Mouse (Mus musculus) layer of hippocampus, adult 8-10 months (tissue): ENCODE results near the gene Olfr1271. TPM values are rescaled to one million over a fixed set of nuclear protein-coding genes. Genes with fewer than 3 reads are reported as not detected.
"Not testable (repeated sequence)": the region's sequence is repeated elsewhere in the genome, so short reads cannot be mapped to it uniquely, and the experiment has no call there.

Experiments
- DNase-seq, 2 experiments: peaks; one replicate each; pipeline ENCODE4 v3.0.0; 2022; ENCODE audit warnings: low spot score in 2 of 2
- total RNA-seq, 4 experiments: library from RNA; stranded (reverse); gene quantifications; 2 replicates each; pipeline ENCODE4 v1.2.4; 2022

Olfr1271 gene
- not detected for total RNA-seq

GRCm38 (mm10) chr2:90270932-90271331 lies at the start of gene Olfr1271:
Gene Olfr1271 (minus strand): TSS chr2:90271032.
- DNase-seq = no peak

- DNase-seq = no peak
Observed at GRCm38 (mm10) chr2:90292741-90293140, 21.9 kb upstream of the Olfr1271 start, which contains the start of gene Olfr1272. Gene Olfr1272 (minus strand): TSS chr2:90292841.

- no peak for DNase-seq
Observed at GRCm38 (mm10) chr2:90257492-90257891, 13.3 kb downstream of the Olfr1271 start, which contains the start of gene Olfr142. Gene Olfr142 (minus strand): TSS chr2:90257592.

- not testable (repeated sequence) for DNase-seq
Observed at GRCm38 (mm10) chr2:90224393-90224792, 46.4 kb downstream of the Olfr1271 start, which contains the start of gene Olfr1506. Gene Olfr1506 (minus strand): TSS chr2:90224493.

Other genes starting within 250 kb of the Olfr1271 start
- gene Olfr1264, start 245.5 kb downstream of the Olfr1271 start, total RNA-seq = not detected
- gene Olfr1265, start 235.7 kb downstream of the Olfr1271 start, total RNA-seq = not detected
- gene Olfr140, start 207.4 kb downstream of the Olfr1271 start, total RNA-seq = not detected
- gene Olfr1269, start 149.6 kb downstream of the Olfr1271 start, total RNA-seq = not detected
- not detected for gene Olfr32, start 128.7 kb downstream of the Olfr1271 start, total RNA-seq
- not detected for gene Olfr1270, start 117.9 kb downstream of the Olfr1271 start, total RNA-seq
- gene Olfr1506, start 46.5 kb downstream of the Olfr1271 start, total RNA-seq = under 1 TPM in 1 of 4 experiments, not detected in 3; 0.25 TPM
- gene Olfr142, start 13.4 kb downstream of the Olfr1271 start, total RNA-seq = not detected
- gene Olfr1272, start 21.8 kb upstream of the Olfr1271 start, total RNA-seq = not detected
- gene Gm13769, start 51.2 kb upstream of the Olfr1271 start, total RNA-seq = under 1 TPM in 2 of 4 experiments, not detected in 2; 0.41 to 0.47 TPM
- gene Olfr1274-ps, start 127.7 kb upstream of the Olfr1271 start, total RNA-seq = not detected